Mouse (Mus musculus) kidney, embryonic 16.5 days (tissue): Measurements from ENCODE around the gene Hnf1b. TPM values are rescaled to one million over a fixed set of nuclear protein-coding genes. Genes with fewer than 3 reads are reported as not detected.

Experiments
- ATAC-seq: fragments of 200-750 bp; cut with Nextera tagmentation; 2 replicates; pipeline ENCODE4 v1.8.0; 2017; ENCODE audit warnings: moderate TSS enrichment; ENCODE audit not compliant: low FRiP score, low TSS enrichment
- H3K27ac ChIP-seq: fragments of 300-500 bp; sonication (generic); 2 replicates; pipeline ENCODE4 v1.5.1; 2014; ENCODE audit warnings: low read length
- H3K27me3 ChIP-seq: fragments of 300-500 bp; sonication (generic); 2 replicates; pipeline ENCODE4 v1.6.1; 2014; ENCODE audit warnings: low read length, control low read depth, mixed read lengths; ENCODE audit not compliant: insufficient read depth
- H3K36me3 ChIP-seq: fragments of 300-500 bp; sonication (generic); 2 replicates; pipeline ENCODE4 v1.6.1; 2014; ENCODE audit warnings: low read length, control low read depth, mixed read lengths; ENCODE audit not compliant: insufficient read depth
- H3K4me1 ChIP-seq: fragments of 300-500 bp; sonication (generic); 2 replicates; pipeline ENCODE4 v1.6.1; 2014; ENCODE audit warnings: low read length, control low read depth, mixed read lengths; ENCODE audit not compliant: insufficient read depth
- H3K4me2 ChIP-seq: fragments of 300-500 bp; sonication (generic); replicated peaks from 2 replicates; pipeline ENCODE4 v1.6.1; 2014; ENCODE audit warnings: low read depth, low read length
- H3K4me3 ChIP-seq: fragments of 300-500 bp; sonication (generic); 2 replicates; pipeline ENCODE4 v1.5.1; 2014; ENCODE audit warnings: mild to moderate bottlenecking, low read length
- H3K9ac ChIP-seq: fragments of 300-500 bp; sonication (generic); replicated peaks from 2 replicates; pipeline ENCODE4 v1.6.1; 2014; ENCODE audit warnings: low read length
- H3K9me3 ChIP-seq: fragments of 300-500 bp; sonication (generic); 2 replicates; pipeline ENCODE4 v1.6.1; 2016; ENCODE audit warnings: low read length, control low read depth
- WGBS: fragments of 180-500 bp; shearing (Covaris S2); extraction: QIAGEN DNeasy Blood & Tissue Kit; methylation state at CpG from one replicate; pipeline ENCODE4 v1.1.7; 2014; 5-methylcytosine and 5-hydroxymethylcytosine counted together
- polyA plus RNA-seq: library from polyadenylated mRNA; unstranded; fragments of >200 nt; fragmentation: Nextera tagmentation; extraction: Ambion mirVana; gene quantifications from 2 replicates; pipeline ENCODE4 v1.2.1, GENCODE M21; 2015

Gene Hnf1b
- polyA plus RNA-seq, 1 experiment from 2014 or later = 90.9 TPM

DNA sequence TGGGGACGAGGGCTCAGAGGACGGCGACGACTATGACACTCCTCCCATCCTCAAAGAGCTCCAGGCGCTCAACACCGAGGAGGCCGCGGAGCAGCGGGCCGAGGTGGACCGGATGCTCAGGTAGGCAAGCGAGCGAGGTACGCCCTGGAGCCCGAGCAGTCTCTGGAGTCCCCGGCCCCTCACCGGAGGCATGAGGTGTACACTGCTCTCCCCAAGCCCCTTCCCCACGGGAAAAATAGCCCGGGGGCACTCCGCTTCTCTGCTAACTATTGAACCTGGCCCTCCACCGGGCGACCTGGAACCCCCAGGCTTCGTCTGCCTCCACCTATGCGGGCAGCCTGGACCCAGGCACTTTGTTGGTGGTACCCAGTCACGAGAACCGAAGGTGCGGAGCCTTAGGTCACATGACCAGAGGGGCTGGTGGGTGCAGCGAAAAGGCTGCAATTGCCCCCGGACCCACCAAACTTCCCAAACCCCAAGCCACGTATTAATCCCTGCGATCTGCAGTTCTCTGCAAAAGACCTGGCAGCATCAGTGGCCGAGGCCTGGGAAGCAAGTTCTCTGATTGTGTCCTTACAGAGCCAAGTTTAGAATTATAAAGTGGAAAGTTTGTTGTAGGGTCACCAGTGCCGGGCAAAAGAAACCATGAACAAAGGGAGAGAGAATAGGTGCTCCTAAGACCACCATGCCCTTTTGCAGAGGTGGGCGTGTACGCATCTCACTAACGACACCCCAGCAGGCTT lies 1.6 kb downstream of the Hnf1b start:
- Histone ChIP-seq H3K4me2 (peak overlapping the region; percentile 46), H3K9ac (peak overlapping the region; percentile 84), H3K9me3 (no peaks in the 10 kb centered on the region), H3K27me3 (peaks cover 60% of the 10 kb centered on the region), H3K36me3 (no peaks in the 10 kb centered on the region), H3K4me1 (peaks cover 8% of the 10 kb centered on the region; the same call in 1 of the 2 replicates), H3K27ac (peak overlapping the region; percentile 96), H3K4me3 (peak overlapping the region; percentile 67)
- WGBS = under 1% methylated on average over 36 of the region's 36 CpGs
- ATAC-seq = 0 out of 2 replicates have a peak, but pooled peaks have one; percentile 24

GRCm38 (mm10) chr11:83852016-83852355 lies 2.1 kb downstream of the Hnf1b start:
- Histone ChIP-seq H3K4me1 (peaks cover 8% of the 10 kb centered on the region; the same call in 1 of the 2 replicates), H3K9ac (peak overlapping the region; percentile 84), H3K27me3 (peaks cover 66% of the 10 kb centered on the region), H3K36me3 (no peaks in the 10 kb centered on the region), H3K9me3 (no peaks in the 10 kb centered on the region), H3K4me2 (peak overlapping the region; percentile 46; the same call in 1 of the 2 replicates), H3K4me3 (peak overlapping the region; percentile 67), H3K27ac (peak overlapping the region; percentile 96)
- peak; percentile 46 for ATAC-seq
- 1% methylated on average over 24 of the region's 24 CpGs for WGBS

DNA sequence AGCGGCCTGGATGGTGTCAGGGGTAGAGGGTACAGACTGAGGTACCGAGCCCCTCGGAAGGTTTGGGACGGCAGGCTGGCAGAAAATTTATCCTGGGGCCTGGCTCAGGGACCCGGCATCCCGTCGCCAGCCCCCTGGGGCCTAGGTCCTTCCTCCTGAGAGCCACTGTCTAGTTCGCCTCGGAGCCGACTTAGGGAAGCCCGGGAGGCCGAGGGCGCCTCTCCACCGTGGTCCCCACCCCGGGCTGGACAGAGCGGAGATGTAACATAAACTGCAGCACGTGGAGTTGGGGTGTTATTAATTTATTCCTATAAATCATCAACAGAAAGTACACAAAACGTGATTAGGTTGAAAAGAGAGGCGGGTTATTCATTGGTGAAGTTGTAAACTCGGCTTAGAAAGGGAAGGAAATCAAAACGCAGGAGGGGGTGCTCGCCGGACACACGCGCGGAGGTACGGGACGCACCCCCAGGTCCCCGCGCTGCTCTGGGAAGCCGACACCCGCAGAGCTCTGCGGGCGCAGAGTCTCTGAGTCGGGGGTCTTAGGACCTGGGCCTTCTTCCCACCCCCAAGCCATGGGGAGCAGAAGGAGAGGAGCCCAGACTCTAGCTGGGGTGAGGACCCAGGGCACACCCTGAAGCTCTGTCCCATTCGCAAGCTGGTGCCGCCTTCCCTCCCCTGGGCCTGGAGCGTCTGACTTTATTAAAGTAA lies 2.8 kb downstream of the Hnf1b start:
- peaks cover 8% of the 10 kb centered on the region; the same call in 1 of the 2 replicates for H3K4me1 ChIP-seq
- peak overlapping the region; percentile 84 for H3K9ac ChIP-seq
- peak overlapping the region; percentile 96 for H3K27ac ChIP-seq
- peak overlapping the region; percentile 67 for H3K4me3 ChIP-seq
- WGBS = 1% methylated on average over 37 of the region's 38 CpGs
- no peaks in the 10 kb centered on the region for H3K36me3 ChIP-seq
- peak overlapping the region; percentile 46 for H3K4me2 ChIP-seq
- H3K9me3 ChIP-seq = no peaks in the 10 kb centered on the region
- H3K27me3 ChIP-seq = peaks cover 66% of the 10 kb centered on the region
- ATAC-seq = 0 out of 2 replicates have a peak, but pooled peaks have one; percentile 33

DNA sequence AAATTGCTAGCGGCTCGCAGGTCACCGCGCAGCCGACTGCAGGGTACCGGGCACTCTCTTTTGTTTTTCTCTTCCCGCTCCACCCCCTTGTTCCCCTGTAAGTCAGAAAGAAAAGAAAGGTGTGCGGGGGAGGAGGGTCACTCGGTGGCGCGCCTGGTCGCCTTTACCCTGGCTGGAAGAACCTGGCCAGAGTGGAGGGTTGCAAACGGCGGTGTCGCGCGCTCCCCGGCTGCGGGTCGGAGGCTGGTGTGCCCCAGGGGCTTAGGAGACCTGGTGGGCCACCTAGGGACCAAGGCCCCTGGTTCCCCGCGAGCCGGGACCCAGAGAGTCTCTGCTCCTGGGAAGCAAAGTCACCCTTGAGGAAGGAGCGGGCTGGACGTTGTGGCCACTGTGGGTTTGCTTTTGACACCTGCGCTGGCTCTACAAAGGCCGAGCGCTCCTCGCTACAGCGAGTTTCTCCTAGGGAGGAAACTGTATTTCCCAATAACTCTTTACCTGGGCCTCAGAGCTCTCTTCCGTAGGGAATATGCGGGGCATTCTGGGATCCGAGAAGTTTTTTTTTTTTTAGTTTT lies 3.4 kb downstream of the Hnf1b start:
- Histone ChIP-seq H3K4me2 (peak overlapping the region; percentile 46), H3K9ac (peak overlapping the region; percentile 84), H3K9me3 (no peaks in the 10 kb centered on the region), H3K4me3 (peak overlapping the region; percentile 67), H3K4me1 (peaks cover 8% of the 10 kb centered on the region; the same call in 1 of the 2 replicates), H3K36me3 (no peaks in the 10 kb centered on the region), H3K27me3 (peaks cover 65% of the 10 kb centered on the region), H3K27ac (peak overlapping the region; percentile 96)
- 0 out of 2 replicates have a peak, but pooled peaks have one; percentile 10 for ATAC-seq
- WGBS = under 1% methylated on average over 33 of the region's 33 CpGs

GRCm38 (mm10) chr11:83854091-83854490 lies 4.2 kb downstream of the Hnf1b start:
- Histone ChIP-seq H3K9me3 (no peaks in the 10 kb centered on the region), H3K27ac (peak overlapping the region; percentile 96), H3K27me3 (peaks cover 61% of the 10 kb centered on the region), H3K36me3 (peaks cover 3% of the 10 kb centered on the region; the same call in 1 of the 2 replicates), H3K4me2 (peak overlapping the region; percentile 46), H3K4me1 (peaks cover 8% of the 10 kb centered on the region; the same call in 1 of the 2 replicates), H3K4me3 (peak overlapping the region; percentile 67), H3K9ac (peak overlapping the region; percentile 54)
- WGBS = 3% methylated on average over 10 of the region's 10 CpGs
- ATAC-seq = no peak

DNA sequence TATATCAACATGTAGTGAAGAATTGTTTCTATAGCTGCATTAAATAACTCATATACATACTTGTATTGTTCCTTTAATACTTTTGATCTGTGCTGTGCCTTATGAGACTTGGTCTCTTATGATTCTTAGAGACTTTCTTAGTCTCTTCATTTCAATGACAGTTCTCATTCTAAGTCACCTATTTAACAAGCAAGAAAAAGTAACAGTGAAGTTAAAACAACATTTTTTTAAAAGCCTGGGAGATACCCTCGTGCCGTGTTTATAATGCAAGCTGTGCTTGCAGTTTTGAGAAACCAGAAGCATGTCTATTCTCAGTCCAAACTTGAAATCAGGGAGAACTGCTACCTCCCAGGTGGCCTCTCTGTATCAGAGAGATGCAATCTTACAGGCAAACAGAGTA lies 4.8 kb downstream of the Hnf1b start:
- Histone ChIP-seq H3K27me3 (peaks cover 57% of the 10 kb centered on the region), H3K36me3 (peaks cover 4% of the 10 kb centered on the region; the same call in 1 of the 2 replicates), H3K9ac (peak overlapping the region; percentile 71), H3K27ac (peak overlapping the region; percentile 64), H3K9me3 (no peaks in the 10 kb centered on the region), H3K4me2 (peak overlapping the region; percentile 57), H3K4me1 (peaks cover 8% of the 10 kb centered on the region; the same call in 1 of the 2 replicates), H3K4me3 (peak overlapping the region; percentile 45)
- WGBS = 6% methylated on average over 2 of the region's 2 CpGs
- no peak for ATAC-seq

- Histone ChIP-seq H3K9me3 (no peaks in the 10 kb centered on the region), H3K4me3 (no peak overlapping the region), H3K4me1 (no peaks in the 10 kb centered on the region), H3K9ac (no peak overlapping the region), H3K36me3 (peaks cover 6% of the 10 kb centered on the region; the same call in 1 of the 2 replicates), H3K27me3 (peaks cover 33% of the 10 kb centered on the region), H3K4me2 (peak overlapping the region; percentile 57), H3K27ac (no peak overlapping the region)
- ATAC-seq = no peak
- 81% methylated on average over 1 of the region's 1 CpGs for WGBS
Measured at GRCm38 (mm10) chr11:83857256-83857655, 7.4 kb downstream of the Hnf1b start.

DNA sequence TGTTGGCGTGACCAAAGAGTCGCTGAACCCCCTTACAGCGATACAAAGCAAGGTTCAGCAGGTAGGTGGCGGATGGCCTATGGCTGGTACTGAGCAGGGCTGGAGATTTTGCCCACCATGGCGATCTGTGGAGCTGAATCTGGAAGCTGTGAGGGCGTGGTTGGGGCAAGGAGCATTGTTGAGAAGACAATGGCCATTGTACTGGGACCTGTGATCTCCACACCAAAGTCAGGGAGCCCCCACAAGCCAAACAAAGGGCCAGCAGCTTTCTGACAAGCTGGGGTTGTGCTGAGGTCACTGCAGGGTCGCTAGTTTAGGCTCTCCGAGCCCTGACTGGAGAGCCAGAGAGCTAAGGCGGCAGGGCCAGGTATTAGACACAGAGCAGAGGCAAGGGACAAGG lies 15.4 kb downstream of the Hnf1b start:
- no peaks in the 10 kb centered on the region for H3K4me1 ChIP-seq
- H3K9ac ChIP-seq = no peak overlapping the region
- ATAC-seq = no peak
- no peak overlapping the region for H3K4me2 ChIP-seq
- no peak overlapping the region for H3K4me3 ChIP-seq
- H3K36me3 ChIP-seq = peaks cover 27% of the 10 kb centered on the region
- no peaks in the 10 kb centered on the region for H3K9me3 ChIP-seq
- H3K27ac ChIP-seq = no peak overlapping the region
- H3K27me3 ChIP-seq = no peaks in the 10 kb centered on the region
- WGBS = 60% methylated on average over 9 of the region's 9 CpGs

DNA sequence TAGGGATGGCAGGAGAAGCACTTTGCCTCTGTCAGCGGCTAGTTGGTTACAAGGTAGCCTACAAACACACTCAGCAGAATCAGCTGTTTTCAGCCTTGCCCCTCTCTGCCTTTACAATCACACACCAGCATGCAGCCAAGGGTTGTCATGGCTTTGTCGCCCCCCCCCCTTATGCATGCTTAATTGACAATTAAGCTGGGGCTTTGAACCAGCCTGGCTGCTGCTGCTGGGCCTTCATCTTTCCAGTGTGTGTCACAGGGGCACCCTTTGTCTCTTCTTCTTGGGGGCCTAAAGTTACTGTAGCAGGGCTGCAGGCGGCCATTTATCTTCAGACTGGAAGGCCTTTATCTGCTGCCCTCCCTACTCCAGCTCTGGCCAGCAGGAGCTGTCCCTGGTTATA lies 17.7 kb downstream of the Hnf1b start:
- 47% methylated on average over 3 of the region's 3 CpGs for WGBS
- H3K4me3 ChIP-seq = no peak overlapping the region

More for the DNA sequence above, 17.7 kb downstream of the Hnf1b start:
- no peaks in the 10 kb centered on the region for H3K4me1 ChIP-seq
- H3K36me3 ChIP-seq = peaks cover 24% of the 10 kb centered on the region
- no peak overlapping the region for H3K27ac ChIP-seq
- ATAC-seq = no peak
- no peaks in the 10 kb centered on the region for H3K27me3 ChIP-seq
- no peak overlapping the region for H3K4me2 ChIP-seq
- no peak overlapping the region for H3K9ac ChIP-seq
- no peaks in the 10 kb centered on the region for H3K9me3 ChIP-seq
